Mouse (Mus musculus): ENCODE measurements around the gene Dnmt1. TPM values are rescaled to one million over a fixed set of nuclear protein-coding genes. Genes with fewer than 3 reads are reported as not detected.
A peak's percentile ranks its signal among the peaks of the same experiment; 100 is the strongest.
"Not testable (repeated sequence)": the region's sequence is repeated elsewhere in the genome, so short reads cannot be mapped to it uniquely, and the experiment has no call there.

The Dnmt1 gene
- polyA plus RNA-seq, 2 experiments = 43.1 to 55.9 TPM

- Histone ChIP-seq H3K9ac (replicated peaks) (peak overlapping the region; percentile 61), H3K36me3 (replicated peaks; ENCODE audit: control insufficient read depth, insufficient read depth, low read depth) (no peaks in the 10 kb centered on the region; the same call in 1 of the 2 replicates), H3K4me1 (replicated peaks; ENCODE audit: control insufficient read depth in 2 of 2, insufficient read depth in 2 of 2, low read length in 1 of 2) (peaks cover 5 to 8% of the 10 kb centered on the region in 2 experiments; a peak in 3 of 4 replicates), H3K9me3 (ENCODE audit: control insufficient read depth, low read length) (no peaks in the 10 kb centered on the region), H3K4me2 (ENCODE audit: low read depth) (peak overlapping the region; percentile 91), H3K27ac (peak overlapping the region; percentile 82), H3K27me3 (ENCODE audit: control insufficient read depth, insufficient read depth, low read length) (no peaks in the 10 kb centered on the region), H3K4me3 (ENCODE audit: insufficient read depth in 1 of 2, low read depth in 2 of 2, low read length in 2 of 2) (peak overlapping the region; percentile 72 to 83)
- ATAC-seq (ENCODE audit: insufficient read depth) (peak; percentile 14; the same call in 1 of the 2 replicates), DNase-seq (ENCODE audit: low read depth in 3 of 3, low spot score in 3 of 3) (no peak)
- TF ChIP-seq CTCF (IDR thresholded peaks at IDR 0.05; ENCODE audit: low read depth) (no peak), EP300 (IDR thresholded peaks at IDR 0.05; ENCODE audit: low read depth) (no peak)
- 10% methylated on average over 7 of the region's 7 CpGs for WGBS (ENCODE audit: insufficient replicate concordance)
Observed at GRCm38 (mm10) chr9:21002270-21002626, 42.6 kb upstream of the Dnmt1 start.

- no peaks in the 10 kb centered on the region for H3K27me3 ChIP-seq (ENCODE audit: control insufficient read depth, insufficient read depth, low read length)
- H3K4me1 ChIP-seq (replicated peaks; ENCODE audit: control insufficient read depth in 2 of 2, insufficient read depth in 2 of 2, low read length in 1 of 2) = peaks cover 5 to 8% of the 10 kb centered on the region in 2 experiments; a peak in 3 of 4 replicates
- H3K9me3 ChIP-seq (ENCODE audit: control insufficient read depth, low read length) = no peaks in the 10 kb centered on the region
- H3K36me3 ChIP-seq (replicated peaks; ENCODE audit: control insufficient read depth, insufficient read depth, low read depth) = no peaks in the 10 kb centered on the region; the same call in 1 of the 2 replicates
- TF ChIP-seq EP300 (IDR thresholded peaks at IDR 0.05; ENCODE audit: low read depth) = no peak
- no peak for TF ChIP-seq CTCF (IDR thresholded peaks at IDR 0.05; ENCODE audit: low read depth)
- peak overlapping the region; percentile 91 for H3K4me2 ChIP-seq (ENCODE audit: low read depth)
- DNase-seq (ENCODE audit: low read depth in 3 of 3, low spot score in 3 of 3) (no peak), ATAC-seq (ENCODE audit: insufficient read depth) (no peak)
- no peak overlapping the region for H3K9ac ChIP-seq (replicated peaks)
- no peak overlapping the region for H3K27ac ChIP-seq
- H3K4me3 ChIP-seq (ENCODE audit: insufficient read depth in 1 of 2, low read depth in 2 of 2, low read length in 2 of 2) = no peak overlapping the region
- 65% methylated on average over 6 of the region's 6 CpGs for WGBS (ENCODE audit: insufficient replicate concordance)
Observed at GRCm38 (mm10) chr9:21001651-21002200, 42.0 kb upstream of the Dnmt1 start.

DNA sequence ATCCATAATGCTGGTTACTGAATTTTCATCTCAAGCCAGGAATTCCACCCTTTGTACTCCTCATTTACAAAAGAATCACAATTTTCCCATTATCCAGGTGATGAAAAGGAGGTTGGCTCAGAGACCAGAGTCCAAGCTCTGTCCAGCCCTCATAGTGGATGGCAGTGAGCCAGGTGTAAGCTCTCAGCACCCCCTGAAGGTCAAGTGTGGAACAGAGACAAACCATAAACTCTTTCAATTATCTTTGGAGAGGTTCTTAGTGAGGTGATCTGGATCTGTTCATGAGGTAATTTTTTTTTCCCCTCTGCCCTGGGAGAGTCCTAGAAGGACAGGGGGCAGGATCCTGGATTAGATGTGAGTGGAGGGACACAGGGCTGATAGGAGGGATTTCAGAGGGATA, 41.1 kb upstream of the Dnmt1 start:
- Histone ChIP-seq H3K4me2 (ENCODE audit: low read depth) (no peak overlapping the region), H3K27me3 (ENCODE audit: control insufficient read depth, insufficient read depth, low read length) (no peaks in the 10 kb centered on the region), H3K36me3 (replicated peaks; ENCODE audit: control insufficient read depth, insufficient read depth, low read depth) (no peaks in the 10 kb centered on the region; the same call in 1 of the 2 replicates), H3K4me1 (replicated peaks; ENCODE audit: control insufficient read depth in 2 of 2, insufficient read depth in 2 of 2, low read length in 1 of 2) (peaks cover 5 to 8% of the 10 kb centered on the region in 2 experiments; a peak in 3 of 4 replicates), H3K4me3 (ENCODE audit: insufficient read depth in 1 of 2, low read depth in 2 of 2, low read length in 2 of 2) (no peak overlapping the region), H3K9me3 (ENCODE audit: control insufficient read depth, low read length) (no peaks in the 10 kb centered on the region), H3K27ac (no peak overlapping the region), H3K9ac (replicated peaks) (no peak overlapping the region)
- DNase-seq (ENCODE audit: low read depth in 3 of 3, low spot score in 3 of 3) (no peak), ATAC-seq (ENCODE audit: insufficient read depth) (no peak)
- TF ChIP-seq EP300 (IDR thresholded peaks at IDR 0.05; ENCODE audit: low read depth) = no peak
- TF ChIP-seq CTCF (IDR thresholded peaks at IDR 0.05; ENCODE audit: low read depth) = peak; percentile 62

DNA sequence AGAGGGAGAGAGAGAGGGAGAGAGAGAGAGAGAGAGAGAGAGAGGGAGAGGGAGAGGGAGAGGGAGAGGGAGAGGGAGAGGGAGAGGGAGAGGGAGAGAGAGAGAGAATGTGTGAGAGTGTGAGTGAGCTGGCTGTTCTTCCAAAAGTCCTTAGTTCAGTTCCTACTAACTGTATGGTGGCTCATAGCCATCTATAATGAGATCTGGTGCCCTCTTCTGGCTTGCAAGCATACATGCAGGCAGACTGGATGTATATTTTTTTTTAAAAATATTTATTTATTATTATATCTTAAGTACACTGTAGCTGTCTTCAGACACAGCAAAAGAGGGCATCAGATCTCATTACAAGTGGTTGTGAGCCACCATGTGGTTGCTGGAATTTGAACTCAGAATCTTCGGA, 38.6 kb upstream of the Dnmt1 start:
- WGBS (ENCODE audit: insufficient replicate concordance) = 58% methylated on average over 1 of the region's 1 CpGs
- not testable (repeated sequence) for H3K36me3 ChIP-seq (replicated peaks; ENCODE audit: control insufficient read depth, insufficient read depth, low read depth); ATAC-seq (ENCODE audit: insufficient read depth); H3K27me3 ChIP-seq (ENCODE audit: control insufficient read depth, insufficient read depth, low read length); H3K4me1 ChIP-seq (replicated peaks; ENCODE audit: control insufficient read depth in 2 of 2, insufficient read depth in 2 of 2, low read length in 1 of 2); H3K4me3 ChIP-seq (ENCODE audit: insufficient read depth in 1 of 2, low read depth in 2 of 2, low read length in 2 of 2); H3K4me2 ChIP-seq (ENCODE audit: low read depth); H3K9ac ChIP-seq (replicated peaks); H3K9me3 ChIP-seq (ENCODE audit: control insufficient read depth, low read length); H3K27ac ChIP-seq; DNase-seq (ENCODE audit: low read depth in 3 of 3, low spot score in 3 of 3)
- TF ChIP-seq CTCF (IDR thresholded peaks at IDR 0.05; ENCODE audit: low read depth) = peak; percentile 66

DNA sequence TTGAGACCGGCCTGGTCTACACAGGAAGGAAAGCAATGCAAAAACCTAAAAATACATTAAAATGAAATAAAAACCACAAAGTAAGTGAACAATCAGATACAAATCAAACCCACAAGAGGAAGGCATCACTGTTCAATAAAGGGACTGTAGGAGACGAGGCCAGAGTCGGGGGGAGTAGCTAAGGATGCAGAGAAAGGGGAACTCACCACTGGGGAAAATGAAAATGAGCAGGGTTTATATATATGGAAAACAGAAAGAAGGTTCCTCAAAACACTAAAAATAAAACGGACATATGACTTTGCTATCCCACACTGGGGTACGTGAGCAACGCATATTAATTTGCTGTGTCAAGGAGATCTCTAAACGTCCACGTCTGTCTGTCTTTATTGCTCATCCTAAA, 37.4 kb upstream of the Dnmt1 start:
- Histone ChIP-seq H3K27ac (no peak overlapping the region), H3K27me3 (ENCODE audit: control insufficient read depth, insufficient read depth, low read length) (no peaks in the 10 kb centered on the region), H3K9ac (replicated peaks) (no peak overlapping the region), H3K4me1 (replicated peaks; ENCODE audit: control insufficient read depth in 2 of 2, insufficient read depth in 2 of 2, low read length in 1 of 2) (peaks cover 0 to 3% of the 10 kb centered on the region in 2 experiments; a peak in 2 of 4 replicates), H3K4me2 (ENCODE audit: low read depth) (no peak overlapping the region), H3K9me3 (ENCODE audit: control insufficient read depth, low read length) (no peaks in the 10 kb centered on the region), H3K4me3 (ENCODE audit: insufficient read depth in 1 of 2, low read depth in 2 of 2, low read length in 2 of 2) (no peak overlapping the region), H3K36me3 (replicated peaks; ENCODE audit: control insufficient read depth, insufficient read depth, low read depth) (no peaks in the 10 kb centered on the region)
- WGBS (ENCODE audit: insufficient replicate concordance) = 62% methylated on average over 8 of the region's 8 CpGs
- no peak for ATAC-seq (ENCODE audit: insufficient read depth)
- no peak for TF ChIP-seq EP300 (IDR thresholded peaks at IDR 0.05; ENCODE audit: low read depth)
- TF ChIP-seq CTCF (IDR thresholded peaks at IDR 0.05; ENCODE audit: low read depth) = no peak
- DNase-seq (ENCODE audit: low read depth in 3 of 3, low spot score in 3 of 3) = no peak
